Mouse (Mus musculus) CH12.LX (cell line): ENCODE results near the gene Prss29. TPM values are rescaled to one million over a fixed set of nuclear protein-coding genes. Genes with fewer than 3 reads are reported as not detected.

Experiments used
- DNase-seq: peaks from one replicate; pipeline ENCODE4 v3.0.0-alpha.2; 2013; ENCODE audit errors: extremely low read depth
- H3K27ac ChIP-seq: 2 replicates; pipeline ENCODE4 v1.5.1; 2012; ENCODE audit warnings: low read depth, mild to moderate bottlenecking, control low read depth, moderate library complexity; ENCODE audit not compliant: insufficient read depth
- H3K27me3 ChIP-seq: replicated peaks from 2 replicates; pipeline ENCODE3; 2012; ENCODE audit warnings: inconsistent platforms
- H3K36me3 ChIP-seq, 2 experiments: replicated peaks in 1 of 2; 2 replicates each; pipeline versions ENCODE3 to v1.6.1; 2012; ENCODE audit warnings: inconsistent platforms in 1 of 2, low read length in 1 of 2, mild to moderate bottlenecking in 1 of 2, mixed read lengths in 1 of 2, moderate library complexity in 1 of 2; ENCODE audit not compliant: control insufficient read depth in 1 of 2, insufficient read depth in 1 of 2
- H3K4me1 ChIP-seq, 2 experiments: 2 replicates each; pipeline ENCODE4 v1.6.1; 2012; ENCODE audit warnings: inconsistent platforms in 1 of 2, moderate library complexity in 1 of 2; ENCODE audit not compliant: insufficient read depth in 2 of 2, control insufficient read depth in 1 of 2
- H3K4me2 ChIP-seq: 2 replicates; pipeline ENCODE4 v1.6.1; 2012; ENCODE audit warnings: low read depth, mild to moderate bottlenecking, control low read depth; ENCODE audit not compliant: poor library complexity, insufficient read depth, severe bottlenecking
- H3K4me3 ChIP-seq, 3 experiments: fragments of 150-350 bp in 1 of 3; sonication (generic) in 1 of 3; replicated peaks in 1 of 3; 2 replicates each; pipeline versions ENCODE3 to v1.5.1; 2011 to 2012; ENCODE audit warnings: low read depth in 2 of 3, low read length in 2 of 3, mild to moderate bottlenecking in 2 of 3, moderate library complexity in 2 of 3, control low read depth in 1 of 3, improper control_type of control experiment in 1 of 3, inconsistent platforms in 1 of 3, mixed read lengths in 1 of 3; ENCODE audit not compliant: poor library complexity in 1 of 3
- H3K79me2 ChIP-seq: replicated peaks from 2 replicates; pipeline ENCODE4 v1.6.1; 2012; ENCODE audit warnings: mild to moderate bottlenecking, moderate library complexity; ENCODE audit not compliant: control insufficient read depth, poor library complexity, insufficient read depth, severe bottlenecking; ENCODE audit errors: extremely low read depth
- H3K9ac ChIP-seq: 2 replicates; pipeline ENCODE4 v1.6.1; 2012; ENCODE audit warnings: low read depth, mild to moderate bottlenecking, control low read depth, moderate library complexity; ENCODE audit not compliant: insufficient read depth
- H3K9me3 ChIP-seq: replicated peaks from 2 replicates; pipeline ENCODE3; 2012; ENCODE audit warnings: low read length, inconsistent platforms, mixed read lengths
- E2F4 ChIP-seq: IDR thresholded peaks from 2 replicates; pipeline ENCODE4 v1.6.1; 2011; ENCODE audit warnings: low read depth, low read length, improper control_type of control experiment; ENCODE audit not compliant: insufficient replicate concordance
- EP300 ChIP-seq: IDR thresholded peaks from 2 replicates; pipeline ENCODE4 v1.6.1; 2011; ENCODE audit warnings: low read length, improper control_type of control experiment
- ETS1 ChIP-seq: conservative IDR thresholded peaks from 2 replicates; pipeline ENCODE4 v1.6.1; 2012; ENCODE audit warnings: low read depth, mild to moderate bottlenecking, inconsistent platforms, low read length, improper control_type of control experiment, moderate library complexity
- JUND ChIP-seq: conservative IDR thresholded peaks from 2 replicates; pipeline ENCODE4 v1.6.1; 2011; ENCODE audit warnings: low read depth, low read length, improper control_type of control experiment
- KAT2A ChIP-seq: IDR thresholded peaks from 2 replicates; pipeline ENCODE4 v1.6.1; 2012; ENCODE audit warnings: low read length, improper control_type of control experiment, inconsistent platforms; ENCODE audit not compliant: insufficient replicate concordance
- MAX ChIP-seq: IDR thresholded peaks from 2 replicates; pipeline ENCODE4 v1.6.1; 2011; ENCODE audit warnings: low read length, improper control_type of control experiment
- MYC ChIP-seq: IDR thresholded peaks from 2 replicates; pipeline ENCODE4 v1.6.1; 2011; ENCODE audit warnings: low read depth, mild to moderate bottlenecking, improper control_type of control experiment, low read length
- NRF1 ChIP-seq: IDR thresholded peaks from 2 replicates; pipeline ENCODE4 v1.6.1; 2014; ENCODE audit warnings: low read depth, mild to moderate bottlenecking, inconsistent platforms, low read length, improper control_type of control experiment, moderate library complexity
- POLR2AphosphoS2 ChIP-seq: IDR thresholded peaks from 2 replicates; pipeline ENCODE4 v1.6.1; 2011; ENCODE audit warnings: low read depth, low read length, improper control_type of control experiment
- RAD21 ChIP-seq: IDR thresholded peaks from 2 replicates; pipeline ENCODE4 v1.6.1; 2011; ENCODE audit warnings: low read depth, mild to moderate bottlenecking, low read length, improper control_type of control experiment, moderate library complexity
- SIN3A ChIP-seq: IDR thresholded peaks from 2 replicates; pipeline ENCODE4 v1.6.1; 2012; ENCODE audit warnings: low read length, improper control_type of control experiment, inconsistent platforms
- SMC3 ChIP-seq: IDR thresholded peaks from 2 replicates; pipeline ENCODE4 v1.6.1; 2011; ENCODE audit warnings: low read depth, low read length, improper control_type of control experiment
- UBTF ChIP-seq: IDR thresholded peaks from 2 replicates; pipeline ENCODE4 v1.6.1; 2012; ENCODE audit warnings: low read depth, mild to moderate bottlenecking, inconsistent platforms, low read length, improper control_type of control experiment, moderate library complexity
- USF2 ChIP-seq: conservative IDR thresholded peaks from 2 replicates; pipeline ENCODE4 v1.6.1; 2011; ENCODE audit warnings: low read depth, low read length, improper control_type of control experiment
- ZC3H11A ChIP-seq: IDR thresholded peaks from 2 replicates; pipeline ENCODE4 v1.6.1; 2012; ENCODE audit warnings: low read depth, mild to moderate bottlenecking, inconsistent platforms, low read length, improper control_type of control experiment
- ZKSCAN1 ChIP-seq: IDR thresholded peaks from 2 replicates; pipeline ENCODE4 v1.6.1; 2012; ENCODE audit warnings: low read depth, inconsistent platforms, low read length, improper control_type of control experiment, borderline replicate concordance
- dilution Hi-C: fragments of 300-500 bp; cut with MboI; formaldehyde crosslinking; loops from 2 replicates; pipeline ENCODE4 v1.14.3; 2020; ENCODE audit warnings: low sequenced_read_pairs; ENCODE audit not compliant: extremely low pct_unique_long_range_greater_than_20kb, extremely low pct_ligation_motif_present
- in situ Hi-C: fragments of 300-500 bp; cut with MboI; formaldehyde crosslinking; loops from 3 replicates; pipeline ENCODE4 v1.14.3; 2019; ENCODE audit warnings: low sequenced_read_pairs, low pct_ligation_motif_present, low pct_unique_long_range_greater_than_20kb, mixed read lengths
- polyA plus RNA-seq: library from polyadenylated mRNA; unstranded; fragments of >175 nt; gene quantifications from 2 replicates; pipeline ENCODE4 v1.2.1, GENCODE M21; 2012; ENCODE audit warnings: low read depth; ENCODE audit not compliant: insufficient read length
- total RNA-seq, 2 experiments: library from RNA; depleted of rRNA; stranded (reverse); fragments of 300-350 nt in 1 of 2; fragments of >200 nt in 1 of 2; gene quantifications; 2 replicates each; pipeline ENCODE4 v1.2.3; 2012 to 2014

Prss29 gene
- total and polyA plus RNA-seq, 3 experiments = not detected

DNA sequence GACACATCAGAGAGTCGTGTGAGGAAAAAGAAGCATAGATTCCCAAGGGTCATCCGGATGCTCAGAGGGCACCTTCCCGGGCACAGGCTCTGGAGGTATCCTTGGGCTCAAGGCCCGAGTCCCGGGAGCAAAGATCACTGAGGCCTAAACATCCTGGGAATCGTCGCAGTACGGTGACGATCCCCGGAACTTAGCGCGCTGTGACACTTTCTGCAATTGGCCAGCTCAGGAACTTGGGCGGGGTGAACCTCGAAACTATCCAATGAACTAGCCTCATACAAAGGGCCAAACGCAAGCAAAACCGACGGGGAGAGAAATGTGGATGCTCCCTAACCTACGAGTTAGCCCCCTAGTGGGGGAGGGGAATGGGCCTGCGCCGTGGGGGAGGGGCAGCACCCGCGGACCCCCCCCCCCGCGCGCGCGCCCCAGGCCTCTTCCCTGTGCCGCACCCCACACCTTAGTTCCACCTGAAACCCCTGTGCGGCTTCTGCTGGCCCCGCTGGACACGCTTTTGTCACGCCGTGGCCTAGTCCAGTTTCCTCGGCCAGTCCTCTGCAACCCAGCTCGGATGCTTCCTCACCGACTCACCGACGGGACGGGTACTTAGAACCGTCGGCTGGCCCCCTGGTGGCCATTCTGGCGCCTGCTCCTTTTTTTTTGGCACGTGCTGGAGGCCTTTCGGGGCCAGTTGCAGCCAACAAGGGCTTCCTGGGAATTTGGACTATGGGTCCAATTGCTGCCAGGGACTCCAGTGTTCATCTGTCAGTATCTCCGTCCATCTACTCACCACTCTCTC, 44.5 kb upstream of the Prss29 start (continued):
- no peak; the same call in 1 of the 2 replicates for TF ChIP-seq ZKSCAN1

DNA sequence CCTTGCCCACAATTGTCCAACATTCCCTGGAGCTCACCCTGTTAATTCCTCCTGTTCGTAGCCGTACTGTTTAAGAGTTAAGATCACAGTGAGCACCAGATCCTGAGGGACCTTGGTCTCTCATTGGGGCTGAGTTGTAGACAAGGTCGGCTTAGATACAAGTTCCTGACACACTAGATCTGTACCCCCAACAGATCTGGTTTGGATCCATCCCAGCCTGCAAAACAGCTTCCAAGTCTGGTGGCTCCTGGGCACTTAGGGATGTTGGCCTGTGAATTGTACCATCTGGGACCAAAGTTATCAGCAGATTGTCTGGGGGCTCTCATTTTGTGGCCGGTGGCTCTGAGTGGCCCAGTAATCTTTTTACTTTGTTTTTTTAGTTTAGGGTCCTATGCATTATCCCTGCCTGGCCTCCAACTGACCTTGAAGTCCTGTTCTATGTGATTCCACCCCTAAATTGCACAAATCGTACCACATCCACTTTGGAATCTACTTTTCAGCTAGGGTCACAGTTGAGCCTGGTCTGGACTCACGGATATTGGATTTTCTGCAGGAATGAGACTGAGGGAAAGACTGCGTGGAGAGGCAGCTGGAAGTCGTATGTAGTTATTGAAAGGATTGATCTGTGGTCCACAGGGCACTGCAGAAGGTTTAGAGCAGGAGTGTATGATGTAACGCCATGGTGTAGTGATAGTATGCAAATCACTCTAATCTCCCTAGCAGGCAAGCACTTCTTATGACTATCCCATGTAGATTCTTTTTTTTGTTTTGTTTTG, 43.7 kb upstream of the Prss29 start, which contains the start of gene Ube2i:
Gene Ube2i, minus strand, starts transcription at position 52 of the 776 bp plus-strand sequence.
- H3K4me1 ChIP-seq = peaks cover 9 to 31% of the 10 kb centered on the region in 2 experiments
- peaks cover 2 to 17% of the 10 kb centered on the region in 2 experiments for H3K36me3 ChIP-seq
- in situ Hi-C loops = loop anchor here (5.0 to 10.0 kb wide), 3 partner anchors 37 to 162 kb away; partner anchors contain the start of genes BC003965 and Unkl
- dilution Hi-C loops = no loop called here
- H3K4me3 ChIP-seq = peak within 1 kb of the TSS; percentile 98 to 100 (median 98)
- peak within 1 kb of the TSS; percentile 100 for H3K9ac ChIP-seq
- H3K27me3 ChIP-seq = peaks cover 23% of the 10 kb centered on the region
- TF ChIP-seq UBTF (no peak), USF2 (no peak), SMC3 (no peak), KAT2A (no peak), MAX (no peak), ETS1 (no peak), POLR2AphosphoS2 (no peak), E2F4 (no peak), JUND (no peak), MYC (no peak), RAD21 (no peak), EP300 (no peak), NRF1 (no peak), ZC3H11A (no peak), SIN3A (no peak)
- DNase-seq = no peak
- peaks cover 34% of the 10 kb centered on the region for H3K79me2 ChIP-seq
- H3K9me3 ChIP-seq = no peaks in the 10 kb centered on the region
- H3K4me2 ChIP-seq = peak within 1 kb of the TSS; percentile 49
- peak within 1 kb of the TSS; percentile 88 for H3K27ac ChIP-seq
